Mouse (Mus musculus): ENCODE measurements around the gene Zup1.
A peak's percentile ranks its signal among the peaks of the same experiment; 100 is the strongest.
"Not testable (repeated sequence)": the region's sequence is repeated elsewhere in the genome, so short reads cannot be mapped to it uniquely, and the experiment has no call there.

The Zup1 gene

DNA sequence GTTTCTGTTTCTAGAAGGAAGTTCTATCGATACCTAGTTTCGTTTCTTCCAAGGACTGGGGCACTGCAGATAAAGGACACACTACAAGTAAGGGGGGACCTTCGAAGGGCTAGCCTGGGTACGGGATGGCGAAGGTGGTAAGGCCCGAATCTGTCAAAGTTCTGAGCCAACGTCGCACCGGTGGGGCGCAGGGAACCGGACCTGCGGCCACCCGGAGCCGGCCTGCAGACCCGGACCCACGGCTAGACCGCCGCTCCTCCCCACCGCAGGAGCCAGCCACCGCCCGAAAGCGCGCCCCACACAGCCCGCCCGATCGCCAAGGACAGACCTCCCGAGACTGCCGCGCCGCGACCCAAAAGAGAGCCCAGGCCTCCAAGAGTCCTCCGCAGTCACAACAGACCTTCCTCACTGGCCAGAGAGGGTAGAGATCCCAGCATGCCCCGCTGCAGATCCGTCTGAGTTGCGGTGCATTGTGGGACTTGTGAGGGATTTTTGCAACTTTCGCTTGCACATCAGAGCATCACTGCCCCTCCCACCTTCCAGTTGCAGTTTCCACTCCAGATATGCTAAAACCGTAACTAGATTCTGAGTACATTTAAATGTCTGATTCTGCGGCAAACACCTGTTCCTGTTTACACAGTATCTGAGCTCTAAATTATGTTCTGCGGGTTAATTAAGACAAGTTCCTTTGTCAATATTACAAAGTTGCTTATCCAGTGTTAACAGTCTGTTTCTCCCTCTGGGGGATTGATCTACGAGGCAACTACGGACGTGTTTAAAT, at the start of gene Zup1:
TSS of gene Zup1 (minus strand) at position 467 of the 781 bp plus-strand sequence.
- peak; percentile 89 for DNase-seq

DNA sequence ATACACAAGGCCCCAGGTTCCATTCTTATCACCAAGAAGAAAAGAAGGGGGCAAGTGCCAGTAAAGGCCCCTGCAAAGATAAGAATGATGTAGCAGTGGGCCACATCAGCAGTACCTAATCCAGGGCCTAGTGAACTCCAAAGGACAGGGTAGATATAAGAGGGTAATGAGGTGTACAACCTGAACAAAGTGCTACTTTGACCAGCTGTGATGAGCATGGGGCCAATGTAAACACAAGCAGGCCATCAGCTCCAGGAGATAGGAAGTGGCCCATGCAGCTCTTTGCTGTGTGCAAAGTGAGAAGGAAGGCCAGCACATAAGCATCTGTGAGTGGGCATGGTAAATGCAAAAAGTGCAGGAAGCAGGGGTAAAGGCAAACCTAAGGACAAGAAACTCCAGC, 47.3 kb upstream of the Zup1 start:
- no peak for DNase-seq

DNA sequence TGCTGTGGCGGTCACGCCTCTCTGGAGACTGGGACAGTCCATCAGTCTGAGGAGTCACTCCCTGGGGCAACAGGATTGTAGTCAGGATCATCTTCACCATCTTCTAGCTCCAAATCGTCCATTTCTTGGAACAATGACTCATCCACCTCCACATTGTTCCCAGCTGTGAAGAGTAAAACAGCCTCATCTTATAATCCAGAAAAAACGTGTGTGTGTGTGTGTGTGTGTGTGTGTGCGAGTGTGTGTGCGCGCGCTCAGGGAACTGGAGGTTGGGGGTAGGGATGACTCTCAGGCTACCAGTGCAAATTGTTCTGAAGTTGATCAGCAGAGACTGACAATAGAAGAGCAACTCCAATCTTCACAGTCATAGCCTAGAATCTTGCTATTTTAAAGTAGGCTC, 45.6 kb upstream of the Zup1 start:
- DNase-seq, result not testable (repeated sequence)

DNA sequence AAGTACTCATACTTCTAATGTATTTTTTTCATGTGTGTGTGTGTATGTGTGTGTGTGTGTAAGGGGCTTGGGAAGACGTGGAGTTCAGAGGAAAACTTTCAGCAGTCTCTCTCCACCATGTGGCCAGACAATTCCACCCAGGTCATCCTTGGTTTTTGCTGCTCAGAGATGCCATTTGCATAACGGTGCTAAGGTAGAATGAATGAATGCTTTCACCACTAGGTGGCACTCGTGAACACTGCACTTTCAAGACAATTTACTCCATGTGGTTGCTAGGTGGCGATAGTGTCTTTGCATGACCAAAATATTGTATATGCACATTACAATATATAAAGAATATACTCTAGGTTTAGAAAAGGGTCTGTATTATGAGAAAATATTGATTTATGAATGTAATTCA, 35.7 kb upstream of the Zup1 start:
- peak; percentile 77 for DNase-seq

DNA sequence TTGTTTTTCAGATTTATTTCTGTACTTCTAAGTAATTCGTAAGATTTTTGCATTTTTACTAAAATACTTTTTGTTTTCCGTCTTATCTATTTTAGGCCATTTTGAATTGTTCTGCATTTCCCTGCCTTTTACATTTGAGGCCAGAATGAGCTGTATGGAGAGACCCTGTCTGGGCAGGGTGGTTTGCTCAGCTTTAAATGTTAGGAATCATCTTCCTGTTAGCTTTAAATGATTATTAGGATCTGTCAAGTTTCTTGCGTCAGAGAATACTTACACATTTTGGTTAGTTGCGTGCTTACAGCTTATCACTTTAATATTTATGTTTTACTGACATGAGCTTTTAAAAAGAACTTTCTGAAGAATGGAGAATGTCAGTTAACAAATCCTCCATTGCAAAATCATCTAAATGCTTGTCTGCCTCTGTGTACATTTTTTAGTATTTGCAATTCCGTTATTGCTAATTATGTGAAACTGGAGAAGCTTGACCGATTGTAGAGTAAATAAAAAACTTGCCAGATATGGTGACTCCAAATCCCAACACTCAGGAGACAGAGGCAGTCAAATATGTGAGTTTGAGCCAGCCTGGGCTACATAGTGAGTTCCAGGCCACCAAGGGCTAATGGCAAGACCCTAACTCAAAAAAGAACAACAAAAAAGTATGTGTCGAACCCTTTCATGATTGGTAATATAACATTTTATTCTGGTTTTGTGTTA, 23.9 kb upstream of the Zup1 start:
- DNase-seq, result no peak

DNA sequence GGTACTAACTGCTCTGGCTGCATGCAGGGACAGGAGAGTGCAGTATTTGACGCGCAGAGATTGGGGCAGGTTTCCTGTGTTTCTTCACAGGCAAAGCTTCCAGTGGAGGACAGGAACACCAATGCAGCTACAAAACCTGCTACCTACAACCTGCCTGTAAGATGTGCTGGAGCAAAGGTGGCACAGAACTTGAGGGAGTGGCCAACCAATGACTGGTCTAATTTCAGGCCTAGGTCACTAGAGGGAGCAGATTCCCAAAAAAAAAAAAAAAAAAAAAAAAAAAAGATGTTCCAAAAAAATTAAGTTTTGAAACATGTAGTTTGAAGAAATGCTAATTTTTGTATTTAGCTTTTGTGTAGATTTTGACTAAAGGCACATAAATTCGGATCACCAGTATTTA, 1.4 kb upstream of the Zup1 start:
- DNase-seq, result no peak

DNA sequence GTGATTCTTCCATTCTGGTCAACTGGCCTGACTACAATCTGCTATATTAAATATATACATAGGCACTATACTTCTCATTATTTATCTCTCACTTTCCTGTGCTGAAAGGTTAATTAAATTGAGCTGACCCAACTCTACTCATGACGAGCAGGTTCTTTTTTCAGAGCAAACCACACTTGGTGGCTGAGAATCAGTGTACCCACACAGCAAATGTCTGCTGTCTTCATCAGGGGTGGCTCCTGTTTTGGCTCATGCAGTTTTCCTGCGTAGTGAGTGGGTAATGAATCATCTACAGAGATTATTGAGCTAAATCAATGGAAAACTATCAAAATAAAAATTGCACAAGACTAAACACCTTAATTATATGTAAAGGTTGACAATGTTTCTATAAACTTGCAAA, 4.7 kb downstream of the Zup1 start:
- DNase-seq, result no peak

DNA sequence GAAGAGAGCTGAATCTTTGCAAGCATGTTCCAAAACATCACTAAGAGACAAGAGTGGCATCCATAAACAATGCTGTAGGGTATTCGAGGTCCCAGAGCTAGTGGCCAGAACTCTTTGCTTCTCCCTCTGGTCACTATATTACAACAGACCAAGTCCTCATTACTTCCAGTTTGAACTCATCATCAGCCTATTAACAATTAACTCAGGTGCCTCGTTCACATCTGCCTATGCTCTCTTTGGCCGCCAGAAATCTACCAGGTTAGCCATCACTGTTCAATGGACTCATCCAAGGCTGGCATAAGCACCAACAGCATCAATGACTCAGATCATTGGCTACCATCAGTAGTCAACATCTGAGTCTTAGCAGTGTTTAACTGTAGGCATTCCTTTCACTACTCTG, 5.7 kb downstream of the Zup1 start:
- DNase-seq, result peak; percentile 50

DNA sequence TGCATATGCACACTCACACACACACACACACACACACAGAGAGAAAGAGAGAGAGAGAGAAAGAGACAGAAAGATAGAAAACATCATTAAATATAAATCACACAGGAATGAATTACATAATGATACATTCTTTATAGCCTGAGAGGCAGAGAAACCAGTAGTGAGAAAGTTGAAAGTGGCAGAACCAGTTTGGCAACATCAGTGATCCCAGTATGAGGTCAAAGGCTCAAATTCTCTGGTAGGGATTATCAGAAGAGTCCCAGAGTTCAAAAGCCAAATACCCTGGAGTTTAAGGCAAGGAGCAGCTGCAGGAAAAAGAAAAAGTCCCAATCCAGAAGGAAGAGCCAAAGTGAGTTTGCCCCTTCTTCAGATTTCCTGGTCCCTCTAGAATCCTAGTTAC, 10.4 kb downstream of the Zup1 start:
- DNase-seq, result peak; percentile 43

DNA sequence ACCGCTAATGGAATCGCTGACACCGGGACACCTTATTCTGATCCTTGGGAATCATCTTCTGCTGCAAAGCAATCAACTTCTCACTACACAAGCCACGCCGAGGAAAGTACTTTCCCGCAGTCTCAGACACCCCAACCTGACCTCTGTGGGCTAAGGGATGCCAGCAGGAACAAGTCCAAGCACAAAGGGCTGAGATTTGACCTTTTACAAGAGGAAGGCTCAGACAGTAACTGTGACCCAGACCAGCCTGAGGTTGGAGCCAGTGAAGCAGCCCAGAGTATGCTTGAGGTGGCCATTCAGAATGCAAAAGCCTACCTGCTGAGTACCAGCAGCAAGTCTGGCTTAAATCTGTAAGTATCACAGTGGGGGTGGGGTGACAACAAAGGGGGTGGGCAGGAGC, 45.6 kb downstream of the Zup1 start:
- DNase-seq, result peak; percentile 59

DNA sequence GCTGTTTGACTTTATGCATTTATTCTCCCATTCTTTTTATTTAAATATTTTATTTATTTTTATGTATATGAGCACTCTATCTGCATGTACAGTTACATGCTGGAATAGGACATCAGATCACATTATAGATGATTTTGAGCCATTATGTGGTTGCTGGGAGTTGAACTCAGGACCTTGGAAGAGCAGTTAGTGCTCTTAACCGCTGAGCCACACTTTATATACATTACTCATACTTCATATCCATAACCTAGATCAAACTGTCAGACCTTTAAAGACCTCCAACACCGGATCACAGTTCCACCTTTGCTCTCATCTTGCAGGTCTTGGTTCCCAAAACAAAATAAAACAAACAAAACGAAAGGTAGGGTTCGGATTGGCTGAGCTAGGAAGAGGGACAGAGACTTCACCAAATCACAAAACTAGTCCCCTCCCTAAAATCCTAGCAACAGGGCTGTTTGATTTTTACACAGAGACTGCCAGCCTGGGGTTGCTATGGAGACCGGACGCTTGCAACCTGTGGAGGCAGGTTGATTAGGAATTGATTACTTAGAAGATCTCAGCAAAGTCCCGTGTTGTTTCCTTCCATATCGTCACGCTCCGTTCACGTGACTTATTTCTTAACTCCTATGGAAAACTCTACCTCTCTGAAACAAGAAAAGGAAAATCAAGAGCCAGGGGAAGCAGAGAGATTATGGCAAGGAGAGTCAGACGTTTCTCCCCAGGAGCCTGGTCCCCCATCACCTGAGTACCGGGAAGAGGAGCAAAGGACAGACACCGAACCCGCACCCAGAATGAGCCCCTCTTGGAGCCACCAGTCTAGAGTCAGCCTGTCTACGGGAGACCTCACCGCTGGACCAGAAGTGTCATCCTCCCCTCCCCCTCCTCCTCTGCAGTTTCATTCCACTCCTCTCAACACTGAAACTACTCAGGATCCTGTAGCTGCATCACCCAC, 46.3 kb downstream of the Zup1 start, which contains the start of gene Rsph4a:
TSS of gene Rsph4a (plus strand) at position 582 of the 952 bp plus-strand sequence.
- DNase-seq, result peak; percentile 66

DNA sequence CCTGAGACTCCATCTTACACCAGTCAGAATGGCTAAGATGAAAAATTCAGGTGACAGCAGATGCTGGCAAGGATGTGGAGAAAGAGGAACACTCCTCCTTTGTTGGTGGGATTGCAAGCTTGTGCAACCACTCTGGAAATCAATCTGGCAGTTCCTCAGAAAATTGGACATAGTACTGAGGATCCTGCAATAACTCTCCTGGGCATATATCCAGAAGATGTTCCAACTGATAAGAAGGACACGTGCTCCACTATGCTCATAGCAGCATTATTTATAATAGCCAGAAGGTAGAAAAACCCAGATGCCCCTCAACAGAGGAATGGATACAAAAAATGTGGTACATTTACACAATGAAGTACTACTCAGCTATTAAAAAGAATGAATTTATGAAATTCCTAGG, 49.5 kb downstream of the Zup1 start:
- not testable (repeated sequence) for DNase-seq

DNA sequence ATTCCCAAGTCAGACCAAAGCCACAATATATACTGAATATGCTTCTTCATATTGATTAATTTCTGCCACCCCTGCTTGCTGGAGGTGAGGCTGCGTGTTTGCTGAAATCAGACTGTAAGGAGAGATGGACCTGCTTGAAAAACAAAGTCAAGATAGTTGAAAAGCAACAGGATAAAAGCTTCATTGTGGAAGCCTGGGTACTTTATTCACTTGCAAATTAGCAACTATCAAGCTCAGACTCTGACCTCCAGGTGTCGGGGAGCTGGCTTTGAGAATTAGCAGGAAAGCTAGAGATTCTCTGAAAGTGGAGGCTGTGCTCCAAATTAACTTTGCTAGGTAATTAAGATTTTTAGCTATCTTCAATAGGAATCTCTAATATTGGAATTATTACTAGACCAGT, 68.7 kb downstream of the Zup1 start:
- not testable (repeated sequence) for DNase-seq

DNA sequence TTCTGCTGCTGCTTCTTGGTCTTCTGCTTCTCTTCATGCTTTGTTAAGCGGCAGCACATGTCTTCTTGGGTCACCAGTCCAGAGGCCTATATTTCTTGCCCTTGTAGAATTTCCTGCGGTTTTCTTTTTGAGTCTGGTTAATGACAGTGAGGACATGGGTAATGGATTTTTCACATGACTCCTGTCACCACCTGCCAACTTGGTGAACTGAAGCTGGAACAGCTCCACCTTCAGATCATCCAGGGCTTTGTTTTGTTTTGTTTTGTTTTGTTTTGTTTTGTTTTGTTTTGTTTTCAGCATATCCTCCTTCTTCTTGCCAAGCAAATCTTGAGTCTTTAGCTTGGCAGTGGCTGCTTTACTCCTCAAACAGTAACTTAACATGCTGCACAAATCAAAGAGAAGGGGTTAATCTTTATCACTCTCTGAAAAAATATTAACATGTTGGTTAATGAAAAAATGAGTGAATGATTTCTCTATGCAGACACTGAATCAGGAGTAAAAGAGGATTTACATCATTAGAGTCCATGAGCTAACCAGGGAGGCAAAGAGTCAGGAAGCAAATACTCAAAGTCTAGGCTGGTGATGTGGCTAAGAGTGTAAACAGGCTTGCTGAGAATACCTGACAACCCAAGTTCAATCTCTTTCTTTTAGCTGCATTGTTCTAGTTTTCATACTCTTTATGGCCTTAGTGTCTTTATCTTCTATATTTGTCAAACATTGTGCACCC, 78.2 kb downstream of the Zup1 start:
- peak; percentile 94 for DNase-seq

DNA sequence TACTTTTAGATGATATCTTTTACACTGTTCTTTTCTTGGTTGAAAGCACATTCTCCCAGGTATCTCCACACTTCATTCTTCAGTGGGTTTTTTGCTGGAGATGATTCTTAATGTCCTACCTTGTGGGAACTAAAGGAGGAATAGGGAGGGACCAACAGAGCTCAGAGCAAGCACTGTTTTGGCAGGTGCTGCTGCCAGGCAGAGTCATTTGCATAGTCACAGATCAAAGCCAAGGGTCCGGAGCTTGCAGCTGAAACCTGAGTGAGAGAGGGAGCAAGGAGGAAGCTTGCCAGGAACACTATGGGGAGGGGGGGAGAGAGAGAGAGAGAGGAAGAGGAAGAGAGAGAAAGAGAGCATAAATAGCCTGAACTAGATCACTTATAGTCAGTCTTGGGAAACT, 80.6 kb downstream of the Zup1 start:
- peak; percentile 21 for DNase-seq
